Comparison of ENCODE assay signal across 8 mouse cellular contexts in genomic region chr14:105177238-105177693, GRCm38 (mm10). TPM values are rescaled to one million over a fixed set of nuclear protein-coding genes. Genes with fewer than 3 reads are reported as not detected.
DNase-seq lines count a peak whose midpoint lies in the region; ATAC-seq lines count a peak whose summit lies in the region.

Gene Rbm26, minus strand, starts transcription at chr14:105177327.

- under 1% methylated on average over 28 of the region's 28 CpGs for WGBS in hindbrain, embryonic 11.5 days

- H3K4me1 ChIP-seq in hindbrain, embryonic 11.5 days (replicated peaks; ENCODE audit: control insufficient read depth, insufficient read depth, low read length), result peaks cover 2% of the 10 kb centered on the region; the same call in 1 of the 2 replicates

- ATAC-seq in hindbrain, embryonic 11.5 days (ENCODE audit: low FRiP score), result peak; percentile 98

- no peaks in the 10 kb centered on the region for H3K36me3 ChIP-seq in hindbrain, embryonic 11.5 days (ENCODE audit: control insufficient read depth, insufficient read depth, low read length)

- no peaks in the 10 kb centered on the region for H3K27me3 ChIP-seq in hindbrain, embryonic 11.5 days (ENCODE audit: control insufficient read depth, insufficient read depth, low read length)

- no peaks in the 10 kb centered on the region for H3K9me3 ChIP-seq in hindbrain, embryonic 11.5 days (ENCODE audit: control insufficient read depth, low read length)

- H3K4me2 ChIP-seq in hindbrain, embryonic 11.5 days (replicated peaks; ENCODE audit: low read depth, low read length), result peak within 1 kb of the TSS; percentile 85

- H3K4me3 ChIP-seq in hindbrain, embryonic 11.5 days (ENCODE audit: low read depth, low read length), result peak within 1 kb of the TSS; percentile 95

- DNase-seq in Muller cell, postnatal 12 days (ENCODE audit: inconsistent ontology term), result peak; percentile 96
- peak; percentile 95 for DNase-seq in cerebellum, adult 9-11 months
- peak; percentile 90 to 97 for DNase-seq in frontal cortex, adult 2 months (ENCODE audit: extremely low spot score in 1 of 2, low spot score in 1 of 2)
- DNase-seq in hindbrain, embryonic 11.5 days (ENCODE audit: low spot score), result peak; percentile 95
- DNase-seq in layer of hippocampus, postnatal 10 days (ENCODE audit: low spot score in 2 of 2), result peak; percentile 97 to 98
- peak; percentile 98 for DNase-seq in lung, postnatal 10 days
- DNase-seq in ovary, postnatal 36 days (ENCODE audit: low spot score), result peak; percentile 95
- DNase-seq in thymus, postnatal 25 days, result peak; percentile 97

- peak within 1 kb of the TSS; percentile 85 for H3K27ac ChIP-seq in hindbrain, embryonic 11.5 days (ENCODE audit: low read depth, low read length)

- H3K9ac ChIP-seq in hindbrain, embryonic 11.5 days (ENCODE audit: low read depth, low read length), result peak within 1 kb of the TSS; percentile 98

RNA-seq across cellular contexts. Expression of gene Rbm26, which starts in this region (rescaled TPM):
- 47.2 and 51.2 TPM in 2 replicates for polyA plus RNA-seq in frontal cortex, adult 2 months (2012; rRNA removed)
- 38.4 and 50.4 TPM in 2 replicates for polyA plus RNA-seq in hindbrain, embryonic 11.5 days (2014; fragmentation: Nextera tagmentation; extraction: Ambion mirVana)
- 10 to 100 TPM; 69.0 to 71.9 TPM for total RNA-seq in layer of hippocampus, postnatal 10 days (2021)

Comparison
In these comparisons a context has a peak if more than half of its experiments do, and no peak if none do; other contexts are left out.
1. Peak in every context shown above with its lines: DNase-seq, ATAC-seq, H3K4me3 ChIP-seq and H3K27ac ChIP-seq.